Mouse (Mus musculus) intestine, embryonic 16.5 days (tissue): ENCODE measurements around the gene Itgb7. TPM values are rescaled to one million over a fixed set of nuclear protein-coding genes. Genes with fewer than 3 reads are reported as not detected.
"Not testable (repeated sequence)": the region's sequence is repeated elsewhere in the genome, so short reads cannot be mapped to it uniquely, and the experiment has no call there.

Experiments used
- ATAC-seq: fragments of 200-750 bp; cut with Nextera tagmentation; 2 replicates; pipeline ENCODE4 v1.8.0; 2017; ENCODE audit warnings: moderate TSS enrichment, moderate library complexity
- H3K27ac ChIP-seq: fragments of 300-500 bp; sonication (generic); 2 replicates; pipeline ENCODE4 v1.5.1; 2014; ENCODE audit warnings: mild to moderate bottlenecking, low read length
- H3K27me3 ChIP-seq: fragments of 300-500 bp; sonication (generic); replicated peaks from 2 replicates; pipeline ENCODE4 v1.6.1; 2014; ENCODE audit warnings: low read length, control low read depth, mixed read lengths; ENCODE audit not compliant: control insufficient read depth, insufficient read depth
- H3K36me3 ChIP-seq: fragments of 300-500 bp; sonication (generic); 2 replicates; pipeline ENCODE4 v1.6.1; 2014; ENCODE audit warnings: low read length, control low read depth; ENCODE audit not compliant: control insufficient read depth, insufficient read depth
- H3K4me1 ChIP-seq: fragments of 300-500 bp; sonication (generic); 2 replicates; pipeline ENCODE4 v1.6.1; 2014; ENCODE audit warnings: low read length, control low read depth, mixed read lengths; ENCODE audit not compliant: control insufficient read depth, insufficient read depth
- H3K4me2 ChIP-seq: fragments of 300-500 bp; sonication (generic); 2 replicates; pipeline ENCODE4 v1.6.1; 2014; ENCODE audit warnings: low read depth, low read length, control low read depth
- H3K4me3 ChIP-seq: fragments of 300-500 bp; sonication (generic); 2 replicates; pipeline ENCODE4 v1.5.1; 2014; ENCODE audit warnings: mild to moderate bottlenecking, low read length
- H3K9ac ChIP-seq: fragments of 300-500 bp; sonication (generic); 2 replicates; pipeline ENCODE4 v1.6.1; 2014; ENCODE audit warnings: low read depth, low read length
- H3K9me3 ChIP-seq: fragments of 300-500 bp; sonication (generic); 2 replicates; pipeline ENCODE4 v1.6.1; 2016; ENCODE audit warnings: low read length, control low read depth; ENCODE audit not compliant: control insufficient read depth
- WGBS: fragments of 180-500 bp; shearing (Covaris S2); extraction: QIAGEN DNeasy Blood & Tissue Kit; methylation state at CpG from one replicate; pipeline ENCODE4 v1.1.7; 2014; 5-methylcytosine and 5-hydroxymethylcytosine counted together
- polyA plus RNA-seq: library from polyadenylated mRNA; unstranded; fragments of >200 nt; fragmentation: Nextera tagmentation; extraction: Ambion mirVana; gene quantifications from 2 replicates; pipeline ENCODE4 v1.2.1, GENCODE M21; 2015

Itgb7 gene
- polyA plus RNA-seq, 1 experiment from 2014 or later = 10.3 TPM

- Histone ChIP-seq H3K9me3 (no peaks in the 10 kb centered on the region), H3K36me3 (0 out of 2 replicates have a peak, but pooled peaks cover 2% of the 10 kb centered on the region)
- 16% methylated on average over 21 of the region's 21 CpGs for WGBS
These were observed 3.8 kb upstream of the Itgb7 start for GRCm38 (mm10) chr15:102235371-102236027.

GRCm38 (mm10) chr15:102233896-102234295 lies 2.2 kb upstream of the Itgb7 start:
- Histone ChIP-seq H3K27ac (no peak overlapping the region), H3K4me3 (no peak overlapping the region), H3K4me2 (no peak overlapping the region), H3K36me3 (no peaks in the 10 kb centered on the region), H3K9me3 (no peaks in the 10 kb centered on the region), H3K27me3 (no peaks in the 10 kb centered on the region), H3K4me1 (peaks cover 21% of the 10 kb centered on the region), H3K9ac (no peak overlapping the region)
- ATAC-seq = no peak
- WGBS = 7% methylated on average over 2 of the region's 2 CpGs

More at GRCm38 (mm10) chr15:102235371-102236027, 3.8 kb upstream of the Itgb7 start:
- peak overlapping the region; percentile 53 for H3K4me2 ChIP-seq
- H3K27me3 ChIP-seq = no peaks in the 10 kb centered on the region
- H3K4me1 ChIP-seq = peaks cover 24% of the 10 kb centered on the region
- H3K27ac ChIP-seq = peak overlapping the region; percentile 78
- H3K4me3 ChIP-seq = peak overlapping the region; percentile 38
- H3K9ac ChIP-seq = peak overlapping the region; percentile 61
- peak; percentile 88 for ATAC-seq

GRCm38 (mm10) chr15:102232764-102233163 lies 1.0 kb upstream of the Itgb7 start:
- Histone ChIP-seq H3K9me3 (no peaks in the 10 kb centered on the region), H3K4me2 (no peak overlapping the region), H3K27me3 (no peaks in the 10 kb centered on the region), H3K4me1 (peaks cover 21% of the 10 kb centered on the region), H3K9ac (no peak overlapping the region), H3K4me3 (no peak overlapping the region), H3K36me3 (no peaks in the 10 kb centered on the region), H3K27ac (no peak overlapping the region)
- WGBS = 81% methylated on average over 7 of the region's 7 CpGs
- ATAC-seq = no peak

GRCm38 (mm10) chr15:102230408-102231321 lies 1.1 kb downstream of the Itgb7 start:
- Histone ChIP-seq H3K27me3 (no peaks in the 10 kb centered on the region), H3K9ac (no peak overlapping the region)

GRCm38 (mm10) chr15:102225619-102226018 lies 6.1 kb downstream of the Itgb7 start:
- H3K4me3 ChIP-seq, H3K36me3 ChIP-seq, H3K27me3 ChIP-seq, ATAC-seq, H3K9me3 ChIP-seq, H3K4me1 ChIP-seq, H3K27ac ChIP-seq, H3K4me2 ChIP-seq, H3K9ac ChIP-seq: not testable (repeated sequence)
- WGBS = 68% methylated on average over 6 of the region's 6 CpGs

More at GRCm38 (mm10) chr15:102230408-102231321, 1.1 kb downstream of the Itgb7 start:
- no peak for ATAC-seq
- no peak overlapping the region for H3K27ac ChIP-seq
- H3K36me3 ChIP-seq = no peaks in the 10 kb centered on the region
- 85% methylated on average over 17 of the region's 17 CpGs for WGBS
- no peak overlapping the region for H3K4me3 ChIP-seq
- H3K4me2 ChIP-seq = no peak overlapping the region
- peaks cover 16% of the 10 kb centered on the region for H3K4me1 ChIP-seq
- no peaks in the 10 kb centered on the region for H3K9me3 ChIP-seq

GRCm38 (mm10) chr15:102224992-102225617 lies 6.6 kb downstream of the Itgb7 start:
- H3K27ac ChIP-seq = no peak overlapping the region
- H3K4me2 ChIP-seq = peak overlapping the region; percentile 94
- H3K4me3 ChIP-seq = peak overlapping the region; percentile 53
- peak; percentile 45 for ATAC-seq
- no peaks in the 10 kb centered on the region for H3K9me3 ChIP-seq
- no peaks in the 10 kb centered on the region for H3K36me3 ChIP-seq
- H3K4me1 ChIP-seq = peaks cover 4% of the 10 kb centered on the region
- H3K9ac ChIP-seq = peak overlapping the region; percentile 62
- H3K27me3 ChIP-seq = peaks cover 4% of the 10 kb centered on the region; the same call in 1 of the 2 replicates
- 19% methylated on average over 21 of the region's 21 CpGs for WGBS

GRCm38 (mm10) chr15:102224186-102224991 lies 7.4 kb downstream of the Itgb7 start:
- peak overlapping the region; percentile 62 for H3K9ac ChIP-seq
- ATAC-seq = peak; percentile 94
- peaks cover 4% of the 10 kb centered on the region for H3K4me1 ChIP-seq
- peak overlapping the region; percentile 53 for H3K4me3 ChIP-seq
- H3K27ac ChIP-seq = no peak overlapping the region
- H3K4me2 ChIP-seq = peak overlapping the region; percentile 94
- H3K9me3 ChIP-seq = no peaks in the 10 kb centered on the region
- 3% methylated on average over 43 of the region's 43 CpGs for WGBS
- no peaks in the 10 kb centered on the region for H3K36me3 ChIP-seq
- H3K27me3 ChIP-seq = peaks cover 4% of the 10 kb centered on the region; the same call in 1 of the 2 replicates

GRCm38 (mm10) chr15:102222386-102222785 lies 9.4 kb downstream of the Itgb7 start:
- no peak overlapping the region for H3K9ac ChIP-seq
- no peak overlapping the region for H3K4me2 ChIP-seq
- no peaks in the 10 kb centered on the region for H3K36me3 ChIP-seq
- H3K4me1 ChIP-seq = peaks cover 4% of the 10 kb centered on the region
- 58% methylated on average over 10 of the region's 10 CpGs for WGBS
- H3K9me3 ChIP-seq = no peaks in the 10 kb centered on the region
- H3K27me3 ChIP-seq = peaks cover 4% of the 10 kb centered on the region; the same call in 1 of the 2 replicates
- no peak overlapping the region for H3K27ac ChIP-seq
- no peak for ATAC-seq
- no peak overlapping the region for H3K4me3 ChIP-seq
